8 mouse cellular contexts compared by ENCODE assay signal in genomic region chr19:5016782-5017181, GRCm38 (mm10). TPM values are rescaled to one million over a fixed set of nuclear protein-coding genes. Genes with fewer than 3 reads are reported as not detected.
A peak's percentile ranks its signal among the peaks of the same experiment; 100 is the strongest.
DNase-seq lines count a peak whose midpoint lies in the region; ATAC-seq and TF ChIP-seq lines count a peak whose summit lies in the region.

No protein-coding gene starts in this region.

- no peaks in the 10 kb centered on the region for H3K27me3 ChIP-seq in forebrain, postnatal 0 days (ENCODE audit: insufficient read depth, low read length)
- H3K27me3 ChIP-seq in liver, embryonic 13.5 days: peaks cover 7% of the 10 kb centered on the region; the same call in 1 of the 2 replicates
- 0 out of 2 replicates have a peak, but pooled peaks cover 2% of the 10 kb centered on the region for H3K27me3 ChIP-seq in neural tube, embryonic 15.5 days (replicated peaks)

- ATAC-seq in forebrain, postnatal 0 days: peak; percentile 55; the same call in 1 of the 2 replicates
- ATAC-seq in inflammation-experienced regulatory T-cells, adult 6 months: peak; percentile 64
- no peak for ATAC-seq in liver, embryonic 13.5 days (ENCODE audit: low read depth)
- no peak for ATAC-seq in neural tube, embryonic 15.5 days (ENCODE audit: low FRiP score)

- H3K4me2 ChIP-seq in forebrain, postnatal 0 days (ENCODE audit: low read depth): no peak overlapping the region
- no peak overlapping the region for H3K4me2 ChIP-seq in liver, embryonic 13.5 days
- peak overlapping the region; percentile 29; the same call in 1 of the 2 replicates for H3K4me2 ChIP-seq in neural tube, embryonic 15.5 days

- no peak overlapping the region for H3K9ac ChIP-seq in forebrain, postnatal 0 days
- H3K9ac ChIP-seq in liver, embryonic 13.5 days: no peak overlapping the region
- no peak overlapping the region for H3K9ac ChIP-seq in neural tube, embryonic 15.5 days (replicated peaks)

- H3K36me3 ChIP-seq in forebrain, postnatal 0 days (ENCODE audit: insufficient read depth): no peaks in the 10 kb centered on the region
- H3K36me3 ChIP-seq in liver, embryonic 13.5 days: no peaks in the 10 kb centered on the region
- no peaks in the 10 kb centered on the region for H3K36me3 ChIP-seq in neural tube, embryonic 15.5 days

- WGBS in forebrain, postnatal 0 days: 23% methylated on average over 12 of the region's 12 CpGs
- 16% methylated on average over 12 of the region's 12 CpGs for WGBS in liver, embryonic 13.5 days (ENCODE audit: insufficient replicate concordance)
- WGBS in neural tube, embryonic 15.5 days: 21% methylated on average over 12 of the region's 12 CpGs

- no peak overlapping the region for H3K4me3 ChIP-seq in forebrain, postnatal 0 days (ENCODE audit: low read depth, low read length)
- H3K4me3 ChIP-seq in liver, embryonic 13.5 days (replicated peaks): no peak overlapping the region
- no peak overlapping the region for H3K4me3 ChIP-seq in neural tube, embryonic 15.5 days (replicated peaks)

- H3K27ac ChIP-seq in forebrain, postnatal 0 days (ENCODE audit: low read depth, low read length): no peak overlapping the region
- H3K27ac ChIP-seq in liver, embryonic 13.5 days: no peak overlapping the region
- no peak overlapping the region for H3K27ac ChIP-seq in neural tube, embryonic 15.5 days (replicated peaks)

- no peaks in the 10 kb centered on the region for H3K4me1 ChIP-seq in forebrain, postnatal 0 days (ENCODE audit: insufficient read depth)
- peaks cover 7% of the 10 kb centered on the region for H3K4me1 ChIP-seq in liver, embryonic 13.5 days (replicated peaks)
- H3K4me1 ChIP-seq in neural tube, embryonic 15.5 days: peaks cover 3% of the 10 kb centered on the region; the same call in 1 of the 2 replicates

- H3K9me3 ChIP-seq in forebrain, postnatal 0 days (ENCODE audit: low read length): no peaks in the 10 kb centered on the region
- H3K9me3 ChIP-seq in liver, embryonic 13.5 days (replicated peaks): no peaks in the 10 kb centered on the region
- H3K9me3 ChIP-seq in neural tube, embryonic 15.5 days (replicated peaks): no peaks in the 10 kb centered on the region

- TF ChIP-seq CTCF in forebrain, postnatal 0 days (IDR thresholded peaks at IDR 0.05; ENCODE audit: low read depth): peak; percentile 72

- peak; percentile 65 for DNase-seq in ovary, postnatal 36 days (ENCODE audit: low spot score)
- no peak for DNase-seq in ovary, postnatal 14 days (ENCODE audit: low spot score)
- DNase-seq in brain, adult 2 months (ENCODE audit: low read depth, low spot score): peak; percentile 88
- peak; percentile 69 for DNase-seq in forebrain, postnatal 0 days
- peak; percentile 60 for DNase-seq in liver, embryonic 13.5 days
- DNase-seq in thymus, postnatal 4 days: peak; percentile 91

RNA-seq across cellular contexts. Expression of gene Slc29a2, which starts 6.9 kb away (rescaled TPM):
- 12.8 and 14.2 TPM in 2 replicates for total RNA-seq in forebrain, postnatal 0 days (2014; rRNA removed)
- 14.5 and 17.1 TPM in 2 replicates for polyA plus RNA-seq in forebrain, postnatal 0 days (2015; fragmentation: Nextera tagmentation; extraction: Ambion mirVana)
- polyA plus RNA-seq in inflammation-experienced regulatory T-cells, adult 6 months (2017; shearing (Covaris generic)): 1 to 10 TPM in 2 of 3 experiments, under 1 TPM in 1; 0.20 to 2.4 (median 1.7) TPM
- polyA plus RNA-seq in liver, embryonic 13.5 days (2015; fragmentation: Nextera tagmentation; extraction: Ambion mirVana): 1.7 and 2.3 TPM in 2 replicates
- polyA plus RNA-seq in neural tube, embryonic 15.5 days (2015; fragmentation: Nextera tagmentation; extraction: Ambion mirVana): 12.8 and 14.0 TPM in 2 replicates

RNA-seq across cellular contexts. Expression of gene B4gat1, which starts 21.8 kb away (rescaled TPM):
- 85.9 and 111 TPM in 2 replicates for total RNA-seq in forebrain, postnatal 0 days (2014; rRNA removed)
- polyA plus RNA-seq in forebrain, postnatal 0 days (2015; fragmentation: Nextera tagmentation; extraction: Ambion mirVana): 93.0 and 128 TPM in 2 replicates
- polyA plus RNA-seq in inflammation-experienced regulatory T-cells, adult 6 months (2017; shearing (Covaris generic)): 10 to 100 TPM; 10.3 to 12.5 (median 10.4) TPM
- 9.3 and 10.9 TPM in 2 replicates for polyA plus RNA-seq in liver, embryonic 13.5 days (2015; fragmentation: Nextera tagmentation; extraction: Ambion mirVana)
- 103 and 113 TPM in 2 replicates for polyA plus RNA-seq in neural tube, embryonic 15.5 days (2015; fragmentation: Nextera tagmentation; extraction: Ambion mirVana)

RNA-seq across cellular contexts. Expression of gene AC124502.3, which starts 21.9 kb away (rescaled TPM):
- 3.0 and 7.0 TPM in 2 replicates for total RNA-seq in forebrain, postnatal 0 days (2014; rRNA removed)
- polyA plus RNA-seq in forebrain, postnatal 0 days (2015; fragmentation: Nextera tagmentation; extraction: Ambion mirVana): 1.4 and 2.0 TPM in 2 replicates
- polyA plus RNA-seq in inflammation-experienced regulatory T-cells, adult 6 months (2017; shearing (Covaris generic)): under 1 TPM; 0.41 to 0.81 (median 0.44) TPM
- 0.70 TPM in 1 of 2 replicates, not detected in the other for polyA plus RNA-seq in liver, embryonic 13.5 days (2015; fragmentation: Nextera tagmentation; extraction: Ambion mirVana)
- 4.1 and 4.2 TPM in 2 replicates for polyA plus RNA-seq in neural tube, embryonic 15.5 days (2015; fragmentation: Nextera tagmentation; extraction: Ambion mirVana)

RNA-seq across cellular contexts. Expression of gene Brms1, which starts 24.4 kb away (rescaled TPM):
- total RNA-seq in forebrain, postnatal 0 days (2014; rRNA removed): 9.5 and 15.5 TPM in 2 replicates
- 27.6 and 29.3 TPM in 2 replicates for polyA plus RNA-seq in forebrain, postnatal 0 days (2015; fragmentation: Nextera tagmentation; extraction: Ambion mirVana)
- polyA plus RNA-seq in inflammation-experienced regulatory T-cells, adult 6 months (2017; shearing (Covaris generic)): 100 to 1,000 TPM in 2 of 3 experiments, 10 to 100 TPM in 1; 98.2 to 118 (median 109) TPM
- 34.8 and 35.1 TPM in 2 replicates for polyA plus RNA-seq in liver, embryonic 13.5 days (2015; fragmentation: Nextera tagmentation; extraction: Ambion mirVana)
- polyA plus RNA-seq in neural tube, embryonic 15.5 days (2015; fragmentation: Nextera tagmentation; extraction: Ambion mirVana): 21.6 and 32.6 TPM in 2 replicates

RNA-seq across cellular contexts. Expression of gene Npas4, which starts 26.7 kb away (rescaled TPM):
- total RNA-seq in forebrain, postnatal 0 days (2014; rRNA removed): 3.5 and 3.8 TPM in 2 replicates
- 0.36 and 0.42 TPM in 2 replicates for polyA plus RNA-seq in forebrain, postnatal 0 days (2015; fragmentation: Nextera tagmentation; extraction: Ambion mirVana)
- polyA plus RNA-seq in inflammation-experienced regulatory T-cells, adult 6 months (2017; shearing (Covaris generic)): 1 to 10 TPM in 2 of 3 experiments, under 1 TPM in 1; 0.60 to 1.9 (median 1.4) TPM
- not detected in 2 replicates for polyA plus RNA-seq in liver, embryonic 13.5 days (2015; fragmentation: Nextera tagmentation; extraction: Ambion mirVana)
- polyA plus RNA-seq in neural tube, embryonic 15.5 days (2015; fragmentation: Nextera tagmentation; extraction: Ambion mirVana): 0.36 and 0.42 TPM in 2 replicates

Comparison
In these comparisons a context has a peak if more than half of its experiments do, and no peak if none do; other contexts are left out.
1. ATAC-seq: peak in forebrain, postnatal 0 days (single experiment) and inflammation-experienced regulatory T-cells, adult 6 months (single experiment); none in liver, embryonic 13.5 days (single experiment) and neural tube, embryonic 15.5 days (single experiment).